Mouse (Mus musculus) right cerebral cortex, postnatal 36 days (tissue): ENCODE measurements around the gene Dqx1.

Experiments
- DNase-seq, 2 experiments: peaks; one replicate each; pipeline ENCODE4 v3.0.0; 2022; ENCODE audit warnings: low spot score in 2 of 2, mixed read lengths in 1 of 2

The Dqx1 gene

DNA sequence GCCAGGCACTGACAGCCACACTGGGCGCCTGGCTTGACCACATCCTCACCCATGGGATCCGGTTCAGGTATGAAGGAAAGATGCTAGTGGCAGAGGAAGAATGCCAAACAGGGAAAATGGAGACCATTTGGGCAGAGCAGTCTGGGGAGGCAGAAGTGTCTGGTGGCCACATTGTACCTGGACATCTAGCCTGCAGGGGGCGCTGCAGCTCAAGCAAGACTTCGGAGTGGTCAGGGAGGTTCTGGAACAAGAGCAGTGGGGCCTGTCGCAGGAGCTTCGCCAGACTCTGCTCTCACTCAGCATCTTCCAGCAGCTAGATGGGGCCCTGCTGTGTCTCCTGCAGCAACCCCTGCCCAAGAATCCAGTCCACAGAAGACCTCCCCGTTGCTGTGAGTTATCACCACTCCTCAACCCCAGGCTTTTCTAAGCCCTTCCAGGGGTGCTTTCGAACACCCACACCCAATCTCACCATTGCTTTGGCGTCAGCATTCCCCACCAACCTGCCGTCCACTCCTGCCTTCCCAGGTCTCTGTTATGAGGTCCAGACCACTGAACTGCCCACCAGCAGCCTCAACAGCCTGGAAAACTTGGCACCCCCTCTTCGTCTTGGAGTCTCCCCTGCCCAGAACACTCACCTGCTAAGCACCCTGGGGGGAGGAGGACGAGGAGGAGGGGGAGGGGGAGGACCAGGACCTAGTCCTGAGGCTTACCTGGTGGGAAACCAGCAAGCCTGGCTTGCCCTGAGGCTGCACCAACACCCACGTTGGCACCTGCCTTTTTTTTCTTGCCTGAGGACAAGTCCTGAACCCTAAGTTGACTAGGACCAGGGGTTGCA, 50.1 kb downstream of the Dqx1 start:
- no peak for DNase-seq

GRCm38 (mm10) chr6:83108762-83109668, 51.4 kb downstream of the Dqx1 start, which contains the start of gene Mrpl53:
TSS of gene Mrpl53 (plus strand) at chr6:83109040.
- peak; percentile 61 to 68 for DNase-seq

- no peak for DNase-seq
Observed at GRCm38 (mm10) chr6:83111510-83112136, 54.0 kb downstream of the Dqx1 start.

DNA sequence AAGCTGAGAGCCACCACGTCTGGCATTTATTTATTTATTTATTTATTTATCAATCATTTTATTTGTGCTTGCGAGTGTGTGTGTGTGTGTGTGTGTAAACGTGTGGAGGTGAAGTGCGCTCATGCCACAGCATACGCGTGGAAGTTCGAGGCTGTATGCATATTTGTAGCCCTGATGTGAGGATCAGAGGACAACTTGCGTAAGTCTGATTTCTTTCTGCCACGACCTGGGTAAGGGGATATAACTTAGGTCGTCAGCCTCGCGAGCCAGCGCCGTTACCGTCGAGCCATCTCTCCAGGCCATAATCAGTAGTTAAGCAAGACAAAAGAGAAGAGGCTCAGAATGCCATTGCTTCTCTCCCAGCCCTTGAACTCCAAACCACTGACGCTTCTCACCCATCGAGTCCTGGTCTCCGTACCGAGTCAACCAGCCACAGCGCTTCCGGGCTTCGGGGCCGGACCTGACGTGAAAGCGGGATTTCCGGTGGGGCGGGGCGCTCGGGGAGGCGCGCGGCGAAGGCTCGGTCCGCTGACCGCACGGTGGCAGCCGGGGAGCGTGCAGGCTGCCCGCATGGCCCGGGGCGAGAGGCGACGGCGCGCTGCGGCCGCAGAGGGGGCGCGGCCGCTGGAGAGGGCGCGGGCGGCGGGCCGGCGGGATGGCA, 57.5 kb downstream of the Dqx1 start, which contains the start of gene Mogs:
TSS of gene Mogs (plus strand) at position 486 of the 661 bp plus-strand sequence.
- peak; percentile 86 to 90 for DNase-seq

- no peak for DNase-seq
Observed at GRCm38 (mm10) chr6:83115682-83116372, 58.2 kb downstream of the Dqx1 start.

DNA sequence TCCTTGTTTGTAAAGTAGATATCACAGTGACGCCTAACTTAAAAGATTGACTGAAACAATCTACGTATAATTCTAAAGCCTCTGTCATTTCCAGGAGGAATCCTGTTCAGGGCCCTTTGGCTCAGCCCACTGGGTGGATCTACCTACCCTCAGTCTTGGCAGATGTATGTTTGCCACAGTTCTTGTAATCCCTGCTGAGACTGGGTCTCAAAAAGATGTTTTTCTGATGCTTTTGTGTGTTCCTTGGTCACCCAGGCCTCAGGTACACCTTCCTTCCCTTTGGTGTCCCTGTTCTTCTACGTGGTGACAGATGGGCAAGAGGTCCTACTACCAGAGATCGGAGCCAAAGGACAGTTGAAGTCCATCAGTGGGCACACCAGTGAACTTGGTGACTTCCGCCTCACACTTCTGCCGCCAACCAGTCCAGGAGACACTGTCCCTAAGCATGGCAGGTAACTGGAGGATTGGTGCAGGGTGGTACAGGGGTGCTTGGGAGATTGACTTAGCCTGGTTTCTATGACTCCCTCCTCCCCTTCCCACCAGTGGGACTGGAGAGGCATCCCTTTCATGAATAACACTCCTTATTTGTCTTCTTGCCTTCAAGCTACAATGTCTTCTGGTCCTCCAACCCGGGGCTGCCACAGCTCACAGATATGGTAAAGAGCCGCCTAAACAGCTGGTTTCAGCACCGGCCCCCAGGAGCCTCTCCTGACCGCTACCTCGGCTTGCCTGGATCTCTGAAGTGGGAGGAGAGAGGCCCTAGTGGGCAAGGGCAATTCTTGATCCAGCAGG, 58.9 kb downstream of the Dqx1 start:
- DNase-seq = no peak
